Mouse (Mus musculus) heart, postnatal 10 days (tissue): ENCODE data around the gene She. TPM values are rescaled to one million over a fixed set of nuclear protein-coding genes. Genes with fewer than 3 reads are reported as not detected.
A peak's percentile ranks its signal among the peaks of the same experiment; 100 is the strongest.
"Not testable (repeated sequence)": the region's sequence is repeated elsewhere in the genome, so short reads cannot be mapped to it uniquely, and the experiment has no call there.

Experiments used
- DNase-seq, 2 experiments: peaks; one replicate each; pipeline ENCODE4 v3.0.0; 2021
- intact Hi-C: fragments of 180-260 bp; cut with DNase I; formaldehyde crosslinking; loops from one replicate; pipeline ENCODE4 v1.15.1; 2025
- total RNA-seq, 2 experiments: library from RNA; stranded (reverse); gene quantifications; 2 replicates each; pipeline ENCODE4 v1.2.3; 2021

Gene She
- total RNA-seq: 10 to 100 TPM; 24.8 to 25.3 TPM

GRCm38 (mm10) chr3:89830815-89831591, at the start of gene She:
Gene She (plus strand): TSS chr3:89831370.
- intact Hi-C loops: no loop called here
- DNase-seq: peak; percentile 39 to 53

- no peak for DNase-seq
- intact Hi-C loops: loop anchor here (10.0 kb wide), 2 partner anchors 173 to 293 kb away; partner anchors contain the start of gene Tpm3
Observed at GRCm38 (mm10) chr3:89781640-89782039, 49.5 kb upstream of the She start.

- peak; percentile 92 to 95 for DNase-seq
- intact Hi-C loops: loop anchor here (1.0 to 10.0 kb wide), 3 partner anchors 72 to 290 kb away; partner anchors contain the start of gene Tpm3
Observed at GRCm38 (mm10) chr3:89784991-89785753, 46.0 kb upstream of the She start.

- no peak for DNase-seq
- intact Hi-C loops: loop anchor here (10.0 kb wide), 2 partner anchors 169 to 289 kb away; partner anchors contain the start of gene Tpm3
Observed at GRCm38 (mm10) chr3:89786275-89786674, 44.9 kb upstream of the She start.

GRCm38 (mm10) chr3:89788680-89789352, 42.4 kb upstream of the She start:
- DNase-seq: no peak
- intact Hi-C loops: loop anchor here (10.0 kb wide), 2 partner anchors 166 to 286 kb away; partner anchors contain the start of gene Tpm3

GRCm38 (mm10) chr3:89794616-89795015, 36.6 kb upstream of the She start:
- no peak for DNase-seq

GRCm38 (mm10) chr3:89795746-89796145, 35.4 kb upstream of the She start:
- peak in 1 of 2 experiments; percentile 21 for DNase-seq

More at GRCm38 (mm10) chr3:89794616-89795015, 36.6 kb upstream of the She start:
- intact Hi-C loops: no loop called here

GRCm38 (mm10) chr3:89796358-89796757, 34.8 kb upstream of the She start:
- DNase-seq: peak; percentile 28 to 42
- intact Hi-C loops: no loop called here

More at GRCm38 (mm10) chr3:89795746-89796145, 35.4 kb upstream of the She start:
- intact Hi-C loops: no loop called here

- intact Hi-C loops: no loop called here
Observed at GRCm38 (mm10) chr3:89798518-89798917, 32.7 kb upstream of the She start.

GRCm38 (mm10) chr3:89799476-89799875, 31.7 kb upstream of the She start:
- no peak for DNase-seq
- intact Hi-C loops: no loop called here

More at GRCm38 (mm10) chr3:89798518-89798917, 32.7 kb upstream of the She start:
- no peak for DNase-seq

- DNase-seq, intact Hi-C loops: not testable (repeated sequence)
Observed at GRCm38 (mm10) chr3:89800078-89800477, 31.1 kb upstream of the She start.

GRCm38 (mm10) chr3:89800774-89801506, 30.2 kb upstream of the She start:
- intact Hi-C loops: no loop called here
- no peak for DNase-seq

- DNase-seq: peak in 1 of 2 experiments; percentile 31
- intact Hi-C loops: no loop called here
Observed at GRCm38 (mm10) chr3:89801507-89801847, 29.7 kb upstream of the She start.

GRCm38 (mm10) chr3:89802876-89803275, 28.3 kb upstream of the She start:
- intact Hi-C loops: no loop called here
- DNase-seq: no peak

GRCm38 (mm10) chr3:89805179-89805578, 26.0 kb upstream of the She start:
- intact Hi-C loops: no loop called here
- DNase-seq: no peak

GRCm38 (mm10) chr3:89806751-89807150, 24.4 kb upstream of the She start:
- intact Hi-C loops: no loop called here
- no peak for DNase-seq

- no peak for DNase-seq
Observed at GRCm38 (mm10) chr3:89807171-89807570, 24.0 kb upstream of the She start.

GRCm38 (mm10) chr3:89807881-89808280, 23.3 kb upstream of the She start:
- intact Hi-C loops: no loop called here

More at GRCm38 (mm10) chr3:89807171-89807570, 24.0 kb upstream of the She start:
- intact Hi-C loops: no loop called here

GRCm38 (mm10) chr3:89808638-89809037, 22.5 kb upstream of the She start:
- DNase-seq: no peak
- intact Hi-C loops: no loop called here

More at GRCm38 (mm10) chr3:89807881-89808280, 23.3 kb upstream of the She start:
- DNase-seq: no peak

- intact Hi-C loops: no loop called here
- DNase-seq: no peak
Observed at GRCm38 (mm10) chr3:89810841-89811240, 20.3 kb upstream of the She start.
